Mouse (Mus musculus) cerebellum, postnatal 4 days (tissue): ENCODE results near the gene Mark3.
A peak's percentile ranks its signal among the peaks of the same experiment; 100 is the strongest.

Experiments used
- DNase-seq, 2 experiments: peaks; one replicate each; pipeline ENCODE4 v3.0.0; 2022; ENCODE audit warnings: low spot score in 2 of 2, mixed read lengths in 1 of 2

The Mark3 gene

GRCm38 (mm10) chr12:111698346-111698913 is 124.1 kb downstream of the Mark3 start:
- peak in 1 of 2 experiments; percentile 61 for DNase-seq

- no peak for DNase-seq
Measured at GRCm38 (mm10) chr12:111699542-111699941, 125.2 kb downstream of the Mark3 start.

GRCm38 (mm10) chr12:111700920-111701458 is 126.7 kb downstream of the Mark3 start:
- no peak for DNase-seq

GRCm38 (mm10) chr12:111703301-111703700 is 129.0 kb downstream of the Mark3 start:
- no peak for DNase-seq

GRCm38 (mm10) chr12:111704609-111705008 is 130.3 kb downstream of the Mark3 start:
- no peak for DNase-seq

GRCm38 (mm10) chr12:111705186-111705973 is 131.1 kb downstream of the Mark3 start:
- DNase-seq, result no peak
